Mouse (Mus musculus): ENCODE results near the gene Ptprm.

Ptprm gene

DNA sequence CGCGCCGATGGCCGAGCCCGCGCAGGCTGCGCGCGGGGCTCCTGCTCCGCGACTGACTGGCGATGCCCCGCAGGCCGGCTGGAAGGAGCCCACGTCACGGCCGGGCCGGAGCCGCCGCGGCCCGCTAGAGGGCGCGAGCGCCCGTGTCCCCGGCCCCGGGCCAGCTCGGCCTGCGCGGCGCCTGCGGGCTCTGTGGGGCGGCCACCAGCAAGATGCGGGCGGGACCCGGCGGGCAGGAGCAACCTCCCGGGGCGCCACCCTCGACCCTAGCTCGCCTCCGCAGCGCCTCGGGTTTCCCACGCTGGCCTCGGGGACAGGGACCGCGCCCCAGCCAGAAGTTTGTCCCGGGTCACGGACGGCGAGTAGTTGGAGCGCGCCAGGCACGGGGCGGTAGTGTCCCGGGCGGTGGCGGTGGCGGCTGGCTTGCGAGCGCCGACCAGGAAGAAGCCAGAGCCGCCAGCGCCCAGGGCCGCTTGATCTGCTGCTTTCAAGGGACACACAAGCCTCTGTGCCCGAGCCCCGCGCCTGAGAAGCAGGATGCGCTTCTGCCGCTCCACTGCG, at the start of gene Ptprm:
Ptprm (minus strand) TSS at position 7 of the 561 bp plus-strand sequence.
- peak; percentile 86 to 88 for DNase-seq

DNA sequence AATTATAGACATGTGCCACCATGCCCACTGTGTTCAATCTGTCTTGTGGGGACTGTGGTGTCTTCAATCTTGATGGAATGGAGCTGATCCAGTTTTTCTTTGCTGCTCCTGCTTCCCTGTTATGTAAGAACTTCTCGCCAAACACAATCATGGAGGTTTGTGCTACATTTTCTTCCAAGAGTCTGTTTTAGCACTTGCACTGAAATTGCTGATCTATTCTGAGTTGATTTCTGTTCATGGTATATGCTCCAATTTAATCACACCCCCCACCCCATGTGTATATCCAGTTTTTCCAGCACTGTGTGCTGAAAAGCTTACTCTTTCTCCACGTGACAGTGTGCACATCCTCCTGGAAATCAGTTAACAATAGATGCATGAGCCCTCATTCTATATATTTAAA, 41.9 kb upstream of the Ptprm start:
- DNase-seq = no peak

DNA sequence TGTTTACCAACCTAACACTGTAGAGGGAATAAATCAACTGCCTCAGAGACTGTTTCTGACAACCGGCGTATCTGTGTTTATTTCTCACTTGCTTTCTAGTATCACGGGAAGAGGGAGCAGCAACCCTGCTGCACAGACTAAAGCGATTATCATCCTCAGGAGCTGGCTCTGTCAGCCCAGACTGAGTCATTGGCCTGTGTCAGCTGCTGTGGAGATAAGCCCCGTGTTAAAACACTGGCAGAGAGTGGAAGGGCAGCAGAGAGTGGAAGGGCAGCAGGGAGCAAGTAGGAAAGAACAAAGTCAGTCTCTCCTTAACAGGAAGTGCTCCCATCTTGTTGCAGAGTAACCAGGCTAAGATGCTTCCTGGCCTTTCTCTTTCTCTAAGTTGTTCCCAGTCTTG, 36.6 kb upstream of the Ptprm start:
- no peak for DNase-seq

DNA sequence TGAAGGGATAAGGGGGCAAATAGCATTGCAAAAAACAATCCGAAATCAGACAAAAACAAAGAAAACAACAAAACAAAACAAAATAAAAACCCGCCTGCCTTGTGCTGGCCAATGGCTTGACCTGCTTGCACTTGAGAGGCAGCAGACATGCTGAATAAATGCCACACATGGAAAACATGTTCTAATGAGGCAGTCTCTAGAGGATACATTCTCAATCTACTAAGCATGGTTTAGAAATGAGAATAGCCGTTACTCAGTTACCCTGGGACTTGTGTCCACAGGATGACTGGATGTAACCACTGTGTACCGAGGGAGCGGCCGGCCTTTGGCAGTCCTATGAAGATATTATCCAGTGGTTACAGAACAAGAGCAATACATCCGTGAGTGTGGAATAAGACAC, 33.9 kb upstream of the Ptprm start:
- no peak for DNase-seq

DNA sequence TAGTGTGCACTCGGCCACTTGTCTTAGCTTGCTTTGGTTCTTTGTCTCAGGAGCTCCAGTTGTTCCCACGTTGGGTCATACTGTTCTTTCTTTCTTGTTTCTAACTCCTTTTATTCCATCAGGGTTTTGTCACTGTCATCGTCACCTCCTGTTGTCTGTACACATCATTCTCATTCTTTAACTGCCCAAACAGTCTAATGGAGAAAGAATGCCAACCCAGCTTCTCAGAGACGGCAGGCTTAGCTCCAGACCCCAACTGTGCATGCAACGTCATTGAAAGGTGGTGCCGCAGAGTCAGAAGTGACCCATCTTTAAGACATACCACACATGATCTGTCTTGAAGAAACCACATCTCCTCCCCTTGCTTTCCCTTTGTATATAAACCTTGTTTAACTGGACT, 31.0 kb upstream of the Ptprm start:
- DNase-seq = no peak

DNA sequence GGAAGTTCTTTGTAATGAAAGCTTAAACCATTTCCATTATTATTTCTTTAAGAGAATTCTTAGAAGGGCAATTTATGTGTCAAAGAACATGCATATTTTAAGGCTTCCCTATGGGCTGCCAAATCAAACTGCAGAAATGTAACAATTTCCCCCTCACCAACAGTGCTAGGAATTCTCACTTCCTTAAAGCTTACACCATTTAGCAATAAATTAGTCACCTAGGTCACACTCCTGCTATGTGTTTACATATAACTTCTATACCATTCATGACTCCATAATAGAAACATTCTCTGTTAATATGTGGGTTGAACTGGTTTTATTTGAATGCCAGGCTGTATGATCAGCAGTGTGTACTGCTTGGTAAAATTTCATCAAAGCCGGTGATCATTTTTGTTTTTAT, 29.4 kb upstream of the Ptprm start:
- DNase-seq = no peak

DNA sequence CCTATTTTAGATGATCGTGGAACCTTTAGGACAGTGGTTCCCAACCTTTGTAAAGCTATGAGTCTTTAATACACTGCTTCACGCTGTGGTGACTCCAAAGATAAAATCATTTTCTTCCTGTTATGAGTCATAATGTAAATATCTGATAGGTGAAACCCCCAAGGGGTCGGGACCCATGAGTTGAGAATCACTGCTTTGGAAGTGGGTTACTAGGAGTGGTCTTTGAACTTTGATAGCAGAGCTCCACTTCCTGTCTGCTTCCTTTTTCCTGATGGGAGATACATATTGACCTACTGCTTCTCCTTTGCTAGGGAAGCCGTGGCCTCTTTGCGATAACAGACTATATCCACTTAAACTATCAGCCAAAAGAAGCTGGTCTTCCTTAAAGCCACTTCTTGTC, 27.4 kb upstream of the Ptprm start:
- DNase-seq = no peak

DNA sequence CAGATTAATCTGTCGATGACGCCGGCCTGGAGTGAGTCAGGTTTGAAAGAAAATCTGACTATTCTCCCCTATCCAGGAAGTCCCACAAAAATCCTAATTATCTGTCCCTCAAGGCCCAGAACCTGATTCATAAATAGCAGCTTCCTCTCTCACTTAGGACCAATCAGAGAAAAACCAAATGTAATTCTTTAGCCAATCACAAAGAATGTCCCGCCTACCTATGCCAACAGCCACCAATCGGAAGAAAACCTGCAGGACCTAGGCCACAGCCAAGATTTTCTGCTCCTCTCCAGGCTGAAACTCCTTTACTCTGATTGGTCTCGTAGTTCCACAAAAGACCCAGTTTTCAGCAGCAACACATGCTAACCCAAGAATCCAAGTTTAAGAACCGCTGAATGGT, 13.6 kb upstream of the Ptprm start:
- peak in 1 of 2 experiments; percentile 21 for DNase-seq

DNA sequence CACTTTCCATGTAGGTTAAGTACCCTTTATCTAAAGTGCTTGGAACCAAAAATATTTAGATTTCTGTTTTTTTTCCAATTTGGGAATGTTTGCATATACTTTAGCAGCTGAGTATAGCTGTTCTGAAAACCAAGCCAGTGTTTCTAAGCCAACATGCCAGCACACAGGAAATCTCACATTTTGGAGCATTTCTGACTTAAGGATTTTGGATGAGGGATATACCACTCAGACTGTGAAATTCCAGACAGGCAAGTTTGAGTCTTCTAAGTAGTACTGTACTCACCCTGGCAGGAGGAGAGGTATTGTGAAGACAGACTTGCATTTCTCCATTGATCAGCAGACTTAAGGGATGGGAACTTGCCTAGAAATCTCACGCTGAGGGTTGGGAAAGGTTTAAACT, 10.2 kb upstream of the Ptprm start:
- no peak for DNase-seq

DNA sequence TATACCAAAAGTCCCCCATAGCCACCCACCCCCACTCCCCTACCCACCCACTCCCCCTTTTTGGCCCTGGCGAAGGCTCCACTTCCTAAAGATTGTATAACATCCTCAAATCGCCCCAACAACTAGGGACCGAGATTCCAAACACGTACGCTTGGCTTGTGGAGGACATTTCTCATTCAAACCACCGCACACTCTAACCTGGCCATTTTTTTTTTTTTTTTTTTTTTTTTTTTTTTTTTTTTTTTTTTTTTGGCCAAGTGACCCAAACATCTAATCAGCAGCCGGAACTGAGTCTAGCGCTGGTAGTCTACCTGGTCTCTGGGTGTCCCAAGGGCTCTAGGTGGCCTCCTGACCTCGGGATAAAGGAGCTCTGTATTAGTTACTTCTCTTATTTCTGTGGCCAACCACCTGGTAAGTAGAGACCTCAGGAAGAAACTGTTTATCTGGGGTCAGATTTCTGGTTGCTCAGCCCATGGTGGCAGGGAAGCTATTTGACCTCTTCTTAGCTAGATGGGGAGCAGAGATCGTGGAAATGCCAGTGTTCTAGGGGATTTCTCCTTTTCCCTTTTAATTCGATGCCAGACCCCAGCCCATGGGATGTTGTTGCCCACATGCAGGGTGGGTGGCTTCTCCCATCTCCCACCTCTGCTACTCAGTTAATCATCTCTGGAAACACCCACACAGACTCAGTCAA, 9.3 kb upstream of the Ptprm start:
- no peak for DNase-seq

DNA sequence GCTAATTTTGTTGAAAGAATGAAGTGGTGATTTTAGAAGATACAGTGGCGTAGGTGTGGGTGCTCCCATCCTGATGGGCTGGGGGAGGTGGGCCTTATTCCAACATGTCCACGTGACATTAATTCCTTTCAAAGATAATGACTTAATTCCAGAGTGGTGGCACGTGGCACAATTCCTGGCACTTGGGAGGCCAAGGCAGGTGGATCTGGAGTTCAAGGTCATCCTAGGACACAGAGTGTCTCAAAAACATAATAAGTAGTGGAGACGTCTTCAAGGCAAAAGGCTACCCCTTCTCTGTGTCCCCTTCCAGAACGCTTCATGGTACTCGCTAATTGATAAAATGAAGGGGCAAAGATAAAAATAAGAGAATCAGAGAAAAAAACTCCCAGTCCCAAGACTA, 7.9 kb upstream of the Ptprm start:
- no peak for DNase-seq

DNA sequence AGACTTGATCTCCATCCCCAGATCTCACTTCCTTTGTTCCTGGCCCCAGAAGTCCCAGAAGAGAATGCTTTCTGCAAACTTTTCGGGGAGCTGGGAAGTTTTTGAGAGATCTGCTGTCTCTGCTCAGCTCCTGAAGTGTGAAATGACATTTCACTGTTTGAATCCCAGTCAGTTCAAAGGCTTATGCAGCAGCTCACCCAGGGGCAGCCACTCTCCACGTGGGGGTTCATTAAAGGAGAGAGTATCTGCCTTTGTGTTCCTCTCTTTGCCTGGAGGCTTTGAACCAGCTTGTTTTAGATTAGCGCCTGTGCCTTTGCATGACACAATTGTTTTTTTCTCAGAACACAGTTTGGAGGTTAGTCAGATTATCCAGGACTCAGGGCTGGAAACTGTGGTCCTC, 6.3 kb upstream of the Ptprm start:
- DNase-seq = no peak

DNA sequence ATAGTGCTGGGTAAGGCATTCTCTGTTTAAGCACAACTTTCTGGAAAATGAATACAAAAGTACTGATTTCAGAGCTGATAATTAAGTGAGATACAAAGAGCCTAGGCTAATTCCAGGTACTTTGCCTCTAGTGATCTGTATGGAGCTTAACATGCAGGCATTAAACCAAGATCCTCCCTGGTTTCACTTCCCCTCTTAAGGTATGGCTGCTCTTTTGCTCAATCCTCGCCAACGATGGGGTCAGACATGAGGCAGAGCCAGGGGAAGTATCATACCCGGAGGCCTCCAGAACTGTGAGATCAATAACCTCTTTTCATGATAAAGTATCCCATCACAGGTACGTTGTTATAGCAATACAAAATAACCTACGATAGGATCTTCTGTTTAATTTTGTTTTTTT, 5.3 kb upstream of the Ptprm start:
- no peak for DNase-seq

DNA sequence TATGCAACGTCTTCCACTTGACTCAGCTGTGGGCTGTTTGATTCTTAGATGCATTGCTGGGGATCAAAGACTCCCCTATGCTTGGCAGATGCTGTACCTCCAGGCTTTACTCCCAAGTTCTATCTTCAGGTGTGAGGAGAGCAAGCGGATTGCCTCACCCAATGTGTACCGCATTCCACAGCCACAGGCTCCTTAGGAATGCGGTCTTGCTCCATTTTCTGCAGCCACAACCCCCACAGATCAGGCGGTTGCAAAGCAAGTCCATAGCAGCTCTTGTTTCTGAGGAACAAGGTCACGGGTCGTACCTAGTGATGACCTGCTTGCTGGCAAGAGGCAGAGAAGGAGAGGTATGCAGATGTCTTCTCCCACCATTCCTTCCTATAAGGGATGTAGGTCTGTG, 4.3 kb upstream of the Ptprm start:
- DNase-seq = no peak

DNA sequence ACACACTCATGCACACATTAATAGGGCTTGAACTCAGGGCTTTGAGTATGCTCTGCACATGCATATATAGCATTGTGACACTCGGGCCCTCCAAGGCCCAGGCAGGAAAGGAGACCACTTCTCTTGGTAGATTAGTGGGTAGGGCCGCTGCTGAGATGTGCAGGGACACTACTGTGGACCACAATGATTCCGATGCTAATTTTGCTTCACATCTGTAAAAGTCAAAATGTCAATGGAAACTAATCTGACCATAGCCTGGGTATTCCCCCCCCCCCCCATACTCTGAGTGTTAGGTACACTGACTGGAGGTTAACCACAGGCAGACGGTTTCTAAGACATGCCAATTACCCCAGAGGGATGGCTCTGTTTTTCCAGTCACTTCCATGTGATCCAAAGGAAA, 2.9 kb upstream of the Ptprm start:
- no peak for DNase-seq

DNA sequence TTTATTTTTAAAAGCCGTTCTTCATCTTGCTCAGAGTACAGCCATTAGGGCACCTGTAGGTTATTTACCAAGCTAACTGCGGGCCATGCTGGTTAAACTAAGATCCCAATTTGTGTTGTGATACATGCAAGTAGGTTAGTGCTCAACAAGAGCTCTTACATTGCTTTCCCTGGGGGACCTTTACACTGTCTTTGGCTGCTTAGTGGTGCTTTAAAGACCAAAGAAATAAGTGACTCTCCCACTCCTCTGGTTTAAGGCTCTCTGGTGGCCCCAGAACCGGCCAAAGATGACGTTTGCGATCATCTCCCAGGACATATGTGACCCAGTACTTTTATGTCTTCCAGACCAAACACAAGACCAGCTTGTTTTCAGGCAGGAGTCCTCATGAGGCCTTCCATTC, 994 bp upstream of the Ptprm start:
- DNase-seq = no peak

DNA sequence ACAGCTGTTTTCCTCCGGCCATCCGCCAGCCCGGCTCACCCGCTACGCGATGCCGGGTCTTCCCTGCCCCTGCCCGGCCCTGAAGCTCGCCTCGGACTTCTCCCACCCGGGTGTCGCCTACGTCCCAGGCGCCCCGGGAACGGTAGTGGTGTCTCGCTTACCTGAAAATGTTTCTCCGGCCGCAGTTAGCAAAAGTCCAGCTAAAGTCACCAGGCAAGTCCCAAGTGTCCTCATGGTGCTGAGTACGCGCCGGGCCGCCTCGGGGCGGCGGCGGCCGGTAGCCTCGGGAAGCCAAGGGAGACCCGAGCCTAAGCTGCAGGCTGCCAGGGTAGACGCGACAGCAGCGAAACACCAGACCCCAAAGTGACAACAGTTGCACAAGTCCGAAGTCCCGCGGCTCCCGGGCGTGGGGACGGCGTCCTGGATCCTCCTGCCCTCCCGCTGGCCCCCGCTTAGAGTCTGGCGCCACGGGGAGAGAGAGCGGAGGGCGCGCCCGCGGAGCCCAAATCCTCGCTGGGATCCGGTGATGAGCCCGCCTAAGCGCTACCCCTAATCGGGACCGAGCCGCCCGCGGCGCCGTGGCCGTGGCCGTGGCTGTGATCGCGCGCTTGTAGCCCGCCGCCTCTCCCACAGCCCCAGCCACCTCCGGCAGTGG, 334 bp downstream of the Ptprm start:
- DNase-seq = peak; percentile 49 to 61

DNA sequence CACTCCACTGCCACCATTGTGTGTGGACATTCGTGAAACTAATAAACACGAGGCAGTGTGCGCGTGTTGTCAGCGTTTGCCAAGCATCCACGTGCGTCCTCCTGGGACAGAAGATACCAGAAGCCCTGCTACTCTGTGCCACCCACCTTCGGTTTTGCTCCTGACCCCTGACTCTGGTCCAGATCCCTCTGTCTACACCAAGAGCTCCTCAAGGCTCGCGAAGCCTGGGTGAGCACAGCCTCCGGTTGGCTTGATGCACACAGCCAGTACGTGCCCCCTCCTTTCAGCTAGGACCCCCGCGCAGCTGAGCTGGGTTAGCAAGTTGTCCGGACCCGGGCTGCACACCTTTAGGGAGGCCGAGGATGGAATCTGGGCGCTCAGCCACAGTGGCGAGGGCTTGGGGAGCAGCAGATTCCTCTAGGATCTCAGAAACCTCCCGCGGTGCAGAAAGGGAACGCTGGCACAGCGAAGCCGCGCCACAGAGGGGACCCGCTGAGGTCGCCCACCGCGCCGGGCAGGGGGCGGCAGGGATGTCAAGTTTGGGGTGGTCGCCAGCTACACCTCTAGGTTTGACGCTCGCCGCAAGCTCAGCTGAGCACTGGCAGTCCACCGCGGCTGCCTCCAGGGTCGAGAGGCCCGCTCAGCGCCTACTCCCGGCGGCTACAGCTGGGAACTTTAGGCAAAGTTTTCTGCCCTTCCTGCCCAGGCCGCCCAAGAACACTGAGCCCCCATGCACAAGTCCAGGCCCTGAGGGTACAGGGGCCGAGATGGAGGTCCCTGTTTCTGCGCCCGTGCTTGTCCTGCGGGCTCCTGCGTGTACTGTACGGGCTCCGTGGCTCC, 1.1 kb downstream of the Ptprm start:
- DNase-seq = peak; percentile 50 to 57

DNA sequence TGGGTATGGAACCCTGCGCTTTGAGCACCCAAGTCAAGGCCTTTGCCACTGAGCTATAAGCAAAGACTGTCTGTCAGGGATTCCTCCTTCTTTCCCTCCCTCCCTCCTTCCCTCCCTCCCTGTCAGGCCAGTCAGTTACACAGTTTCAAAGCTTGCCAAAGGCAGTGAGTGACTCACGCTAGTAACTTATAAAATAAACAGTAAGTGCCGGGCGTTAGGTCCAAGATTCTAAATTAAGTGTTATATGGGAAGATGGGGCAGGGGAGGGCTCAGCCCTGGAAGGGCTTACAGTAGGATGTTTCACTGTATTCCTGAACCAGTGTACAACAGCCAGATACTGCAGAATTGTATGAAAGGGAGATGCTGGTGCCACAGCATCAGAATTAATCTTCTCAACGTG, 2.8 kb downstream of the Ptprm start:
- DNase-seq = no peak

DNA sequence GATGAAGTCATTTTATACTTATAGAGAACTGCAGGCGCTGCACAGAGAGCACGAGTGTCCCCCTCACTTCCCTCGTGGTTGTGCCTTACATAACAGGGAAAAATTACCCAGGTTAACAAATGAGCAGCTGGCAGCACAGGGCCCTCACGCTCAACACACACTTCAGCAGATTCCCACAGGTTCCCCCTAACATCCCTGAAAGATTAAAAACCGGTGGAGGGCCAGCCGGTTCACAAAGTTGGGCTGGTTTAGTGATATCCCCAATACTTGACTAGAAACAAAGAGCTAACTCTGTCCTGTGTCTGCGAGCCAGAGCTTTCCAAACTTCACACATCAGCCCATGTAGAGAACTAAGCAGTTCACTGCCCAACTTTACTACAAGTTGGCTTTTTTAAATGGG, 3.7 kb downstream of the Ptprm start:
- DNase-seq = no peak

DNA sequence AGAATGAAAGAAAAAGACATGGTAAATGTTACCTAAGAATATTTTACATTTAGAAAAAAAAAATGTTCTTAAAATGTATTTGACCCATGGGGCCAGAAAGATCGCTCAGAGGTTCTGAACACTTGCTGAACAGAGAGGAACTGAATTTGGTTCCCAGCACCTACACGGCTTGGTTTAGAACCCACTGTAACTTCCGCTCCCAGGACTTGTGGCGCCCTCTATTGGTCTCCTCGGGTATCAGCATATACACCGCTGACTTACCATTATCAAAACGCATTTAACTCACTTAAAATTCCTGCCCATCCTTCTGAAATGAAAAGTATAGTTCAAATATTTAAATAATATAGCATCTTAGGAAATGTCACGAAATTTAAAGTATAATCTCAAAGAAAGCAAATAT, 4.7 kb downstream of the Ptprm start:
- DNase-seq = no peak

DNA sequence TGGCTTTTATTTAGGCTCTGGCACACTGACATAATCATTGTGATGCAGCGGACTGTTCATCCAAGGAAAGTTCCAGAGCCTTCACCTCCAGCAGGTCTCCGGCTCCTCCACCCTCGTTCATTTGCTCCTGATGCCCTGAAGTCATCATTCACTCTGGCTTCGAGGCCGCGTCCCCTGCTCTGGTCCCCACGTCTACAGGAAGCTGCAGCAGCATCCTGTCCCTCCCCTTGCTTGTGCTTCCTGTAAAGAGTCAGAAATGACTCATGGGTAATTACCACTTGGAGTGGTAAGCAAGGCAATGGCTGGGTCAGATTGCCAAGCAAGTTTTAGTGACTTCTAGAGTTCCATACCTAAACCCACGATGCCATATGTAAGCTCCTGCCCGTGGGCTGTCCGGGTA, 7.3 kb downstream of the Ptprm start:
- DNase-seq = no peak

DNA sequence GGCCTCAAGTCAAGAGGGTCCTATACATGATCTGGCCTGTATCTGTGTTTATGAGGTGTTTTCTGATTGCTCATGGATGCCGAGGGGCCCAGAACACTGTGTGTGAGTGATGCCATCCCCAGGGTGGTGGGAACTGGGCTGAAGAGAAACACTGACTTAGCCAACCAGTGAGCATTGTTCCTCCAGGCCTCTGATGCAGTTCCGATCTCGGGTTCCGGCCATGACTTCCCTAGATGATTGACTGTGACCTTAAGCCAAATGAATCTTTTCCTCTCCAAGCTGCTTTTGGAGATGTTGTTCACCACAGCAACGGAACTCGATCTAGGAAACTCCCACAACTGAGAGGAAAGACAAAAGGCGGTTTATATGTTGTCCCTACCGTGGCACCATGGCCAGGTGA, 9.1 kb downstream of the Ptprm start:
- DNase-seq = no peak

DNA sequence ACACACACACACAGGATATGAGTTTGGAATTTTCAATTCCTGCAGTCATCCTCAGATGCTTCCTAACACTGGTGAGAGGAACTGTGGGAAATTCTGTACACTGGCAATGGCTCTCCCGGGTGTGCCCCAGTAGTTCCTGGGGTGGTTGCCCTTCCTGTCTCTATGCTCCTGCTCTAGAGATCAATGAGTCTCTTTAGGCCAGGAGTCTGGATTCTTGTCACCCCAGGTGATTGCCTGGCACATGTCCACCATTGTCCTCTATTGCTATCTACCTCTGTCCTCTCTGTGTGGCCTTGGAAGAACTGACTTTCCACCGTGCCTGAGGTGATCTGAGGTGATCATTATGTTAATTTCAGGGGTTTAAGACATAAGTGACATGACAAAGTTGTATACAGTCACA, 10.8 kb downstream of the Ptprm start:
- no peak for DNase-seq

All from cerebellum, postnatal 10 days (tissue).